Mouse (Mus musculus) embryonic facial prominence, embryonic 13.5 days (tissue): Measurements from ENCODE around the gene Cyb5b. TPM values are rescaled to one million over a fixed set of nuclear protein-coding genes. Genes with fewer than 3 reads are reported as not detected.

ENCODE experiments used
- ATAC-seq: fragments of 200-750 bp; cut with Nextera tagmentation; 2 replicates; pipeline ENCODE4 v1.8.0; 2017; ENCODE audit warnings: low read depth; ENCODE audit not compliant: insufficient number of reproducible peaks, insufficient read depth, low FRiP score, low TSS enrichment
- H3K27ac ChIP-seq: fragments of 300-500 bp; sonication (generic); 2 replicates; pipeline ENCODE4 v1.5.1; 2015; ENCODE audit warnings: moderate library complexity, mild to moderate bottlenecking, inconsistent platforms
- H3K27me3 ChIP-seq: fragments of 300-500 bp; sonication (generic); 2 replicates; pipeline ENCODE4 v1.6.1; 2015; ENCODE audit warnings: mild to moderate bottlenecking, inconsistent platforms
- H3K36me3 ChIP-seq: fragments of 300-500 bp; sonication (generic); 2 replicates; pipeline ENCODE4 v1.6.1; 2015; ENCODE audit warnings: mild to moderate bottlenecking, inconsistent platforms
- H3K4me1 ChIP-seq: fragments of 300-500 bp; sonication (generic); 2 replicates; pipeline ENCODE4 v1.6.1; 2015; ENCODE audit warnings: inconsistent platforms
- H3K4me2 ChIP-seq: fragments of 300-500 bp; sonication (generic); 2 replicates; pipeline ENCODE4 v1.6.1; 2015; ENCODE audit warnings: moderate library complexity, mild to moderate bottlenecking, inconsistent platforms
- H3K4me3 ChIP-seq: fragments of 300-500 bp; sonication (generic); 2 replicates; pipeline ENCODE4 v1.5.1; 2015; ENCODE audit warnings: mild to moderate bottlenecking, inconsistent platforms
- H3K9ac ChIP-seq: fragments of 300-500 bp; sonication (generic); 2 replicates; pipeline ENCODE4 v1.6.1; 2015; ENCODE audit warnings: mild to moderate bottlenecking, inconsistent platforms
- H3K9me3 ChIP-seq: fragments of 300-500 bp; sonication (generic); 2 replicates; pipeline ENCODE4 v1.6.1; 2016; ENCODE audit warnings: inconsistent platforms
- WGBS: fragments of 180-500 bp; shearing (Covaris S2); methylation state at CpG from one replicate; pipeline ENCODE4 v1.1.7; 2015; ENCODE audit warnings: mixed read lengths; 5-methylcytosine and 5-hydroxymethylcytosine counted together
- polyA plus RNA-seq: library from polyadenylated mRNA; unstranded; fragments of >200 nt; fragmentation: Nextera tagmentation; extraction: Ambion mirVana; gene quantifications from 2 replicates; pipeline ENCODE4 v1.2.1, GENCODE M21; 2015

Cyb5b gene
- polyA plus RNA-seq, 1 experiment from 2014 or later: 78.5 TPM

DNA sequence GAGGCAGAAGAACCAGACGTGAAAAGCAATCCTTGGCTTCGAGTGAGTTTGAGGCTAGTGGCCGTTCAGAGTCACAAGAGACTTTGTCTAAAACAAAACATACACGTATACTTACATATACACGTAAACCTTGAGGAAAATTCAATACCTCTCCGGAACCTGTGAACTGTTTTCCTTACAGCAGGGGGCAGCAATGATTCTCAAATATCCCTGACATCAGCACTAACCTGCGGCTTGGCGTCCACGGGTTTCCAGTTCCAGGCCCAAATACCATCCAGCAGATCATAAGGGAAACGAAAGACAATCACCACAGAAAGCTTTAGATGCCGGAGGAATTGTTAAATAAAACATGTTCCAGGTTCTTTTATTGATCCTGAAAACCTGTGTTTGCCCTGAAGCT, 34.4 kb upstream of the Cyb5b start:
- peaks cover 27% of the 10 kb centered on the region for H3K4me1 ChIP-seq
- H3K9me3 ChIP-seq: no peaks in the 10 kb centered on the region
- H3K36me3 ChIP-seq: no peaks in the 10 kb centered on the region
- 9% methylated on average over 11 of the region's 11 CpGs for WGBS
- no peak overlapping the region for H3K4me3 ChIP-seq
- ATAC-seq: no peak
- no peak overlapping the region for H3K4me2 ChIP-seq
- H3K27me3 ChIP-seq: no peaks in the 10 kb centered on the region
- H3K27ac ChIP-seq: no peak overlapping the region
- H3K9ac ChIP-seq: no peak overlapping the region

- no peaks in the 10 kb centered on the region for H3K36me3 ChIP-seq
- no peaks in the 10 kb centered on the region for H3K9me3 ChIP-seq
- H3K27me3 ChIP-seq: no peaks in the 10 kb centered on the region
- peaks cover 26% of the 10 kb centered on the region for H3K4me1 ChIP-seq
- no peak overlapping the region for H3K9ac ChIP-seq
- no peak overlapping the region for H3K27ac ChIP-seq
- no peak overlapping the region for H3K4me2 ChIP-seq
- 42% methylated on average over 2 of the region's 2 CpGs for WGBS
- no peak overlapping the region for H3K4me3 ChIP-seq
- no peak for ATAC-seq
Measured at GRCm38 (mm10) chr8:107117019-107117418, 33.4 kb upstream of the Cyb5b start.

- Histone ChIP-seq H3K9me3 (no peaks in the 10 kb centered on the region), H3K27ac (peak overlapping the region; percentile 56), H3K4me2 (no peak overlapping the region), H3K36me3 (no peaks in the 10 kb centered on the region), H3K4me1 (peaks cover 32% of the 10 kb centered on the region), H3K4me3 (no peak overlapping the region), H3K27me3 (no peaks in the 10 kb centered on the region), H3K9ac (no peak overlapping the region; the same call in 1 of the 2 replicates)
- 46% methylated on average over 7 of the region's 7 CpGs for WGBS
- no peak for ATAC-seq
Measured at GRCm38 (mm10) chr8:107118803-107119233, 31.6 kb upstream of the Cyb5b start.

GRCm38 (mm10) chr8:107119412-107119811, 31.0 kb upstream of the Cyb5b start:
- no peaks in the 10 kb centered on the region for H3K9me3 ChIP-seq
- no peak overlapping the region for H3K4me3 ChIP-seq
- 61% methylated on average over 9 of the region's 9 CpGs for WGBS
- 0 out of 2 replicates have a peak, but pooled peaks have one; percentile 16 for ATAC-seq
- H3K36me3 ChIP-seq: no peaks in the 10 kb centered on the region
- no peak overlapping the region for H3K9ac ChIP-seq
- H3K27me3 ChIP-seq: no peaks in the 10 kb centered on the region
- peaks cover 26% of the 10 kb centered on the region for H3K4me1 ChIP-seq
- H3K4me2 ChIP-seq: no peak overlapping the region
- H3K27ac ChIP-seq: 0 out of 2 replicates have a peak overlapping the region, but pooled peaks have one; percentile 55

DNA sequence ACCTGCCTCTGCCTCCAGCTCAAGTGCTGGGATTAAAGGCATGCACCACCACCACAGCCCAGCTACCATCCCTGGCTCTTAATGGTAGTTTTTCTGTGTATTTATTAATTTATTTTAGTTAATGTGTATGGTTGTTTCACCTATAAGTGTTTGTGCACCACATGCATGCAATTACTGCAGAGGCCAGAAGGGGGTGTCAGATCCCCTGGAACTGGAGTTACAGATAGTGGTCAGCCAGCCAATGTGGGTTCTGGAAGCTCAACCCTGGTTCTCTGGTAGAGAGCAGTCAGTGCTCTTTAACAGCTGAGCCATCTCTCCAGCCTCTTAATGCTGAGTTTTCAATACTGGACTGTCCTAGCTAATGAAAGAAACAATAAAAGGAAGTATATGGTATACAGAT, 29.6 kb upstream of the Cyb5b start:
- Histone ChIP-seq H3K36me3 (no peaks in the 10 kb centered on the region), H3K4me1 (peaks cover 17% of the 10 kb centered on the region), H3K27me3 (no peaks in the 10 kb centered on the region), H3K4me3 (no peak overlapping the region), H3K9me3 (no peaks in the 10 kb centered on the region), H3K27ac (no peak overlapping the region), H3K9ac (no peak overlapping the region), H3K4me2 (no peak overlapping the region)
- no peak for ATAC-seq

- WGBS: 87% methylated on average over 7 of the region's 7 CpGs
- H3K4me2 ChIP-seq: no peak overlapping the region
- no peak overlapping the region for H3K9ac ChIP-seq
- ATAC-seq: no peak
- no peaks in the 10 kb centered on the region for H3K9me3 ChIP-seq
- no peak overlapping the region for H3K4me3 ChIP-seq
- 0 out of 2 replicates have a peak overlapping the region, but pooled peaks have one; percentile 34 for H3K27ac ChIP-seq
- H3K27me3 ChIP-seq: no peaks in the 10 kb centered on the region
- H3K4me1 ChIP-seq: peaks cover 14% of the 10 kb centered on the region
- H3K36me3 ChIP-seq: no peaks in the 10 kb centered on the region
Measured at GRCm38 (mm10) chr8:107121681-107122291, 28.7 kb upstream of the Cyb5b start.

GRCm38 (mm10) chr8:107123063-107123614, 27.3 kb upstream of the Cyb5b start:
- no peak for ATAC-seq

DNA sequence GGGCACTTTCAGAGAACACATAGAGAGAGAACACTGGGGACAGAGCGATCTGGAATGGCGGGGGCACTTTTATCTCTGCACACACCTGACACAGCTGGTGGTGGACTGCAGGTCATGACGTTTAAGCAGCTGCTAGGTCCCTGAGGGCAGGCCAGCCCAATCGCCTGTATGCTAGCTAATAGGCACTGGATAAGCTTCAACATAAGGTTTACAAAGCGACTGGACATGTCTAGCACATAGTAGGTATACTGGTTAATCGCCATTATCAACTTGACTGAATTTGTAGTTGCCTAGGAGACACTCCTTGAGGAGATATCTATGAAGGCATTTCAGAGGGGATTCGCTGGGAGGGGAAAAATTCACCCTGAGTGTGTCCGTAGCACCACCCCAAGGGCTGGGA, 26.1 kb upstream of the Cyb5b start:
- H3K27me3 ChIP-seq: no peaks in the 10 kb centered on the region
- no peak overlapping the region for H3K4me3 ChIP-seq
- ATAC-seq: no peak
- no peak overlapping the region for H3K4me2 ChIP-seq
- peaks cover 19% of the 10 kb centered on the region for H3K4me1 ChIP-seq
- no peak overlapping the region for H3K9ac ChIP-seq
- no peak overlapping the region for H3K27ac ChIP-seq
- no peaks in the 10 kb centered on the region for H3K9me3 ChIP-seq
- no peaks in the 10 kb centered on the region for H3K36me3 ChIP-seq
- WGBS: 66% methylated on average over 8 of the region's 8 CpGs

More at GRCm38 (mm10) chr8:107123063-107123614, 27.3 kb upstream of the Cyb5b start:
- Histone ChIP-seq H3K9me3 (no peaks in the 10 kb centered on the region), H3K27ac (peak overlapping the region; percentile 34; the same call in 1 of the 2 replicates), H3K4me1 (peaks cover 14% of the 10 kb centered on the region), H3K9ac (no peak overlapping the region), H3K4me2 (no peak overlapping the region), H3K4me3 (no peak overlapping the region), H3K27me3 (no peaks in the 10 kb centered on the region), H3K36me3 (no peaks in the 10 kb centered on the region)
- 24% methylated on average over 9 of the region's 9 CpGs for WGBS

DNA sequence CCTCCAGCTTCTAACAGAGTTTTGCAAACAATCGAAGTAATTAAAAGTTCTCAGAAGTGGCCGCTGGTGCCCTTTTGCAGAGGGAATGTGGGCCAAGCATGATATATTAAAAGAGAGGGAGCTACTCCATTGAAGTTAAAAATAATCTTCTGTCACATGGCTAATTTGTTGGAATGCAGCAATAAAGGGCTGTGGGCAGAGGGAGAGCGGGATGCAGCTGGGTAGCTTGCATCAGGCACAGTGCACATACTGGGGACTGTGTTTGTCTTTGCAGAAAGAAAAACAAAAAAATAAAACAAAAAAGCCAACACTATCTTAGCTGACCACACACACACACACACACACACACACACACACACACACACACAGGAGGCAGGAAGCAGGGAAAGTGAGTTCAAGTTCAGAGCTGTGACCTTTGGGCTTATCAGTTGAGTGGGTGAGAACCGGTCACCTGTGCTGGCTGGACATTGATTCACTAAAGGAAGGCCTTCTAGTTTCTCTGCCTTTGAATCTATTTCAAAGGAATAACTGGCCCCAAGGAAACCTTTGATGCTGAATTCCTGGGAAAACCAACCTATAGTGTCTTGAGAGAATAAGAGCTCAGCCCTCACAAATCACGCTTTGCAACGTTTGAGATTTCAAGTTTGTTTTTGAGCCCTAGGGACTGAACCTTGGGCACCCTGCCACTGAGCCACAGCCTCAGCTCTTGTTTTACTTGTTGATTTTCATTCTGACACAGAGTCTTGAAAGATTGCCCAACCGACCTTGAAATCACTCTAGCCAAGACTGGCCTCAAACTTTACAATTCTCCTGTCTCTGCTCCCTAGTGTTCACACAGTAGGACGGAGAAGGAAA, 21.0 kb upstream of the Cyb5b start:
- Histone ChIP-seq H3K36me3 (no peaks in the 10 kb centered on the region), H3K9ac (no peak overlapping the region), H3K4me2 (0 out of 2 replicates have a peak overlapping the region, but pooled peaks have one; percentile 10), H3K4me1 (peaks cover 36% of the 10 kb centered on the region), H3K9me3 (no peaks in the 10 kb centered on the region), H3K27me3 (no peaks in the 10 kb centered on the region), H3K4me3 (no peak overlapping the region), H3K27ac (peak overlapping the region; percentile 28)
- WGBS: 41% methylated on average over 8 of the region's 8 CpGs
- ATAC-seq: no peak

- H3K27ac ChIP-seq: peak overlapping the region; percentile 13; the same call in 1 of the 2 replicates
- H3K27me3 ChIP-seq: no peaks in the 10 kb centered on the region
- WGBS: 70% methylated on average over 6 of the region's 6 CpGs
- peaks cover 39% of the 10 kb centered on the region for H3K4me1 ChIP-seq
- no peak overlapping the region for H3K4me2 ChIP-seq
- no peaks in the 10 kb centered on the region for H3K9me3 ChIP-seq
- H3K4me3 ChIP-seq: no peak overlapping the region
- H3K9ac ChIP-seq: no peak overlapping the region
- no peaks in the 10 kb centered on the region for H3K36me3 ChIP-seq
- no peak for ATAC-seq
Measured at GRCm38 (mm10) chr8:107130028-107130427, 20.4 kb upstream of the Cyb5b start.

- Histone ChIP-seq H3K9me3 (no peaks in the 10 kb centered on the region), H3K27me3 (no peaks in the 10 kb centered on the region), H3K36me3 (no peaks in the 10 kb centered on the region), H3K27ac (0 out of 2 replicates have a peak overlapping the region, but pooled peaks have one; percentile 9), H3K4me3 (no peak overlapping the region), H3K9ac (no peak overlapping the region), H3K4me1 (peaks cover 43% of the 10 kb centered on the region), H3K4me2 (no peak overlapping the region)
- ATAC-seq: no peak
- 61% methylated on average over 24 of the region's 24 CpGs for WGBS
Measured at GRCm38 (mm10) chr8:107132581-107133491, 17.6 kb upstream of the Cyb5b start.
